Mouse (Mus musculus): ENCODE data around the gene Babam2.

DNA sequence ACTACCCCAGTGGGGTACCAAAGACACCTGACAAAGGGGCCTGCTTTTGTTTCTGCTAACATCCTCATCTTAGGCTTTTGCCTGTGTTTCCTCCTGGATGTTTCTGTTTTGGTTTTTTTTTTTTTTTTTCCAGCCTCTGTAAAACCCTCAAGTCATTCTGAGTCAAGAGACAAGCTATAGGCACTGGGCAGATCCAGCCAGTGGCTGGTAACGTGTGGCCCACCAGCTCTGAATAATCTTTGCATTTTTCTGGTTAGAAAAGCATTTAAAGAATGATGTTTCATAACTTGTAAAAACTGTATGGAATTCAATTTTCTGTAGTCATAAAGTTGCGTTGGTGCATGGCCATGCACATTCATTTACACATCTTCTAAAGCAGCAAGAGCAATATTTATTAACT lies 287.5 kb downstream of the Babam2 start:
- TF ChIP-seq CEBPB (IDR thresholded peaks at IDR 0.05; ENCODE audit: insufficient read depth, poor library complexity, severe bottlenecking), result no peak
- no peak for TF ChIP-seq TCF12 (IDR thresholded peaks at IDR 0.05; ENCODE audit: insufficient read depth, poor library complexity, severe bottlenecking)
- no peak for TF ChIP-seq POLR2A (IDR thresholded peaks at IDR 0.05; ENCODE audit: insufficient read length, low read depth)
- TF ChIP-seq USF1 (IDR thresholded peaks at IDR 0.05; ENCODE audit: low read depth), result no peak
- no peak for TF ChIP-seq MYOG (IDR thresholded peaks at IDR 0.05; ENCODE audit: control insufficient read depth in 1 of 3, insufficient read depth in 1 of 3, insufficient read length in 2 of 3, low read depth in 2 of 3)
